Mouse (Mus musculus) hindbrain, embryonic 13.5 days (tissue): ENCODE measurements at regions not wholly inside any gene's neighbourhood (a gene's known extent, or its start where the extent isn't known, plus 50 kb on each side); places are given as distances from the start of the nearest gene placed in this dataset.

Experiments
- ATAC-seq: fragments of 200-750 bp; cut with Nextera tagmentation; 2 replicates; pipeline ENCODE4 v1.8.0; 2017; ENCODE audit warnings: moderate TSS enrichment; ENCODE audit not compliant: low FRiP score
- H3K27ac ChIP-seq: fragments of 300-500 bp; sonication (generic); 2 replicates; pipeline ENCODE4 v1.5.1; 2015; ENCODE audit warnings: inconsistent platforms, mild to moderate bottlenecking, moderate library complexity
- H3K27me3 ChIP-seq: fragments of 300-500 bp; sonication (generic); 2 replicates; pipeline ENCODE4 v1.6.1; 2015; ENCODE audit warnings: mild to moderate bottlenecking, inconsistent platforms
- H3K36me3 ChIP-seq: fragments of 300-500 bp; sonication (generic); 2 replicates; pipeline ENCODE4 v1.6.1; 2015; ENCODE audit warnings: mild to moderate bottlenecking, inconsistent platforms
- H3K4me1 ChIP-seq: fragments of 300-500 bp; sonication (generic); replicated peaks from 2 replicates; pipeline ENCODE4 v1.6.1; 2015; ENCODE audit warnings: inconsistent platforms
- H3K4me2 ChIP-seq: fragments of 300-500 bp; sonication (generic); 2 replicates; pipeline ENCODE4 v1.6.1; 2015; ENCODE audit warnings: inconsistent platforms, mild to moderate bottlenecking, moderate library complexity
- H3K4me3 ChIP-seq: fragments of 300-500 bp; sonication (generic); 2 replicates; pipeline ENCODE4 v1.5.1; 2015; ENCODE audit warnings: mild to moderate bottlenecking, inconsistent platforms
- H3K9ac ChIP-seq: fragments of 300-500 bp; sonication (generic); 2 replicates; pipeline ENCODE4 v1.6.1; 2015; ENCODE audit warnings: mild to moderate bottlenecking, inconsistent platforms
- H3K9me3 ChIP-seq: fragments of 300-500 bp; sonication (generic); 2 replicates; pipeline ENCODE4 v1.6.1; 2016; ENCODE audit warnings: inconsistent platforms
- WGBS: fragments of 180-500 bp; shearing (Covaris S2); methylation state at CpG from one replicate; pipeline ENCODE4 v1.1.7; 2015; 5-methylcytosine and 5-hydroxymethylcytosine counted together

GRCm38 (mm10) chr7:145112146-145112830, 95.6 kb downstream of the 1810010D01Rik start:
- no peak for ATAC-seq
- no peak overlapping the region for H3K4me2 ChIP-seq
- H3K9ac ChIP-seq: no peak overlapping the region
- no peak overlapping the region for H3K27ac ChIP-seq
- no peaks in the 10 kb centered on the region for H3K36me3 ChIP-seq
- no peak overlapping the region for H3K4me3 ChIP-seq
- no peaks in the 10 kb centered on the region for H3K9me3 ChIP-seq
- peaks cover 7% of the 10 kb centered on the region; the same call in 1 of the 2 replicates for H3K27me3 ChIP-seq
- H3K4me1 ChIP-seq: peaks cover 11% of the 10 kb centered on the region; the same call in 1 of the 2 replicates

- Histone ChIP-seq H3K27ac (peak overlapping the region; percentile 70), H3K4me3 (no peak overlapping the region), H3K4me2 (no peak overlapping the region), H3K9me3 (no peaks in the 10 kb centered on the region), H3K4me1 (peaks cover 11% of the 10 kb centered on the region; the same call in 1 of the 2 replicates), H3K9ac (no peak overlapping the region), H3K36me3 (no peaks in the 10 kb centered on the region), H3K27me3 (peaks cover 7% of the 10 kb centered on the region; the same call in 1 of the 2 replicates)
- 51% methylated on average over 20 of the region's 20 CpGs for WGBS
- ATAC-seq: no peak
Measured at GRCm38 (mm10) chr7:145111252-145112131, 96.4 kb downstream of the 1810010D01Rik start.

GRCm38 (mm10) chr7:145110657-145111251, 97.2 kb downstream of the 1810010D01Rik start:
- Histone ChIP-seq H3K4me1 (peaks cover 11% of the 10 kb centered on the region; the same call in 1 of the 2 replicates), H3K4me2 (no peak overlapping the region), H3K9me3 (no peaks in the 10 kb centered on the region), H3K36me3 (no peaks in the 10 kb centered on the region), H3K27me3 (peaks cover 7% of the 10 kb centered on the region; the same call in 1 of the 2 replicates), H3K9ac (no peak overlapping the region), H3K27ac (peak overlapping the region; percentile 70), H3K4me3 (no peak overlapping the region)
- WGBS: 59% methylated on average over 10 of the region's 10 CpGs
- no peak for ATAC-seq

GRCm38 (mm10) chr7:145110028-145110427, 97.9 kb downstream of the 1810010D01Rik start:
- no peak overlapping the region for H3K4me3 ChIP-seq
- no peak for ATAC-seq
- no peaks in the 10 kb centered on the region for H3K9me3 ChIP-seq
- no peak overlapping the region for H3K27ac ChIP-seq
- peaks cover 11% of the 10 kb centered on the region; the same call in 1 of the 2 replicates for H3K4me1 ChIP-seq
- WGBS: 91% methylated on average over 3 of the region's 3 CpGs
- H3K9ac ChIP-seq: no peak overlapping the region
- H3K4me2 ChIP-seq: no peak overlapping the region
- peaks cover 7% of the 10 kb centered on the region; the same call in 1 of the 2 replicates for H3K27me3 ChIP-seq
- H3K36me3 ChIP-seq: no peaks in the 10 kb centered on the region

GRCm38 (mm10) chr7:145109471-145109870, 98.4 kb downstream of the 1810010D01Rik start:
- Histone ChIP-seq H3K4me3 (no peak overlapping the region), H3K9ac (no peak overlapping the region), H3K9me3 (no peaks in the 10 kb centered on the region), H3K36me3 (no peaks in the 10 kb centered on the region), H3K27ac (no peak overlapping the region), H3K27me3 (peaks cover 7% of the 10 kb centered on the region; the same call in 1 of the 2 replicates), H3K4me1 (peaks cover 11% of the 10 kb centered on the region; the same call in 1 of the 2 replicates), H3K4me2 (no peak overlapping the region)
- ATAC-seq: no peak
- WGBS: 85% methylated on average over 4 of the region's 4 CpGs

- H3K36me3 ChIP-seq: no peaks in the 10 kb centered on the region
- no peak overlapping the region for H3K9ac ChIP-seq
- peaks cover 7% of the 10 kb centered on the region; the same call in 1 of the 2 replicates for H3K27me3 ChIP-seq
- H3K27ac ChIP-seq: no peak overlapping the region
- no peak overlapping the region for H3K4me3 ChIP-seq
- no peak overlapping the region for H3K4me2 ChIP-seq
- no peaks in the 10 kb centered on the region for H3K9me3 ChIP-seq
- WGBS: 89% methylated on average over 3 of the region's 3 CpGs
- peaks cover 11% of the 10 kb centered on the region; the same call in 1 of the 2 replicates for H3K4me1 ChIP-seq
- ATAC-seq: no peak
Measured at GRCm38 (mm10) chr7:145108994-145109393, 98.9 kb downstream of the 1810010D01Rik start.

GRCm38 (mm10) chr7:145107575-145108170, 100.2 kb downstream of the 1810010D01Rik start:
- H3K4me1 ChIP-seq: peaks cover 11% of the 10 kb centered on the region; the same call in 1 of the 2 replicates
- 86% methylated on average over 2 of the region's 2 CpGs for WGBS
- H3K27me3 ChIP-seq: 0 out of 2 replicates have a peak, but pooled peaks cover 3% of the 10 kb centered on the region
- H3K9ac ChIP-seq: no peak overlapping the region
- H3K27ac ChIP-seq: no peak overlapping the region
- H3K4me3 ChIP-seq: no peak overlapping the region
- H3K4me2 ChIP-seq: no peak overlapping the region
- H3K36me3 ChIP-seq: no peaks in the 10 kb centered on the region
- ATAC-seq: no peak
- H3K9me3 ChIP-seq: no peaks in the 10 kb centered on the region

GRCm38 (mm10) chr7:145106494-145106849, 101.4 kb downstream of the 1810010D01Rik start:
- 74% methylated on average over 4 of the region's 4 CpGs for WGBS
- H3K36me3 ChIP-seq: no peaks in the 10 kb centered on the region
- 0 out of 2 replicates have a peak, but pooled peaks cover 3% of the 10 kb centered on the region for H3K27me3 ChIP-seq
- H3K27ac ChIP-seq: no peak overlapping the region
- peaks cover 12% of the 10 kb centered on the region; the same call in 1 of the 2 replicates for H3K4me1 ChIP-seq
- no peak overlapping the region for H3K4me3 ChIP-seq
- ATAC-seq: no peak
- H3K9ac ChIP-seq: no peak overlapping the region
- no peaks in the 10 kb centered on the region for H3K9me3 ChIP-seq
- H3K4me2 ChIP-seq: no peak overlapping the region

- no peak overlapping the region for H3K4me3 ChIP-seq
- H3K9ac ChIP-seq: no peak overlapping the region
- 0 out of 2 replicates have a peak, but pooled peaks cover 3% of the 10 kb centered on the region for H3K27me3 ChIP-seq
- no peak for ATAC-seq
- WGBS: 93% methylated on average over 7 of the region's 7 CpGs
- H3K9me3 ChIP-seq: no peaks in the 10 kb centered on the region
- H3K4me2 ChIP-seq: no peak overlapping the region
- no peak overlapping the region for H3K27ac ChIP-seq
- H3K4me1 ChIP-seq: peaks cover 9% of the 10 kb centered on the region; the same call in 1 of the 2 replicates
- H3K36me3 ChIP-seq: no peaks in the 10 kb centered on the region
Measured at GRCm38 (mm10) chr7:145105831-145106493, 102.0 kb downstream of the 1810010D01Rik start.

- 74% methylated on average over 5 of the region's 5 CpGs for WGBS
- no peak overlapping the region for H3K4me2 ChIP-seq
- H3K27ac ChIP-seq: no peak overlapping the region
- no peaks in the 10 kb centered on the region for H3K27me3 ChIP-seq
- no peaks in the 10 kb centered on the region for H3K9me3 ChIP-seq
- no peak overlapping the region for H3K9ac ChIP-seq
- H3K36me3 ChIP-seq: no peaks in the 10 kb centered on the region
- no peak overlapping the region for H3K4me3 ChIP-seq
- 0 out of 2 replicates have a peak, but pooled peaks cover 4% of the 10 kb centered on the region for H3K4me1 ChIP-seq
- no peak for ATAC-seq
Measured at GRCm38 (mm10) chr7:145102692-145103091, 105.2 kb downstream of the 1810010D01Rik start.

- no peak overlapping the region for H3K4me3 ChIP-seq
- ATAC-seq: no peak
- no peaks in the 10 kb centered on the region for H3K9me3 ChIP-seq
Measured at GRCm38 (mm10) chr7:145102216-145102615, 105.7 kb downstream of the 1810010D01Rik start.

More at GRCm38 (mm10) chr7:145102216-145102615, 105.7 kb downstream of the 1810010D01Rik start:
- H3K4me2 ChIP-seq: no peak overlapping the region
- H3K27me3 ChIP-seq: no peaks in the 10 kb centered on the region
- H3K9ac ChIP-seq: no peak overlapping the region
- no peaks in the 10 kb centered on the region for H3K36me3 ChIP-seq
- 54% methylated on average over 6 of the region's 6 CpGs for WGBS
- no peak overlapping the region for H3K27ac ChIP-seq
- 0 out of 2 replicates have a peak, but pooled peaks cover 4% of the 10 kb centered on the region for H3K4me1 ChIP-seq
